Mouse (Mus musculus) spleen, embryonic (tissue): Measurements from ENCODE around the gene Polr2i.

Source experiments
- CTCF ChIA-PET: fragments of 350-600 bp; sonication (Branson Sonifier 250); formaldehyde crosslinking; loops from one replicate; lab custom pipeline; 2022; lab: Charles Lee

Polr2i gene

GRCm38 (mm10) chr7:30231669-30232454 lies at the start of gene Polr2i, which contains the start of gene Tbcb:
TSS of gene Polr2i (plus strand) at chr7:30231948.
TSS of gene Tbcb (minus strand) at chr7:30232272.
- CTCF ChIA-PET = interaction anchor here (0.6 to 1.7 kb wide), 2 partner anchors 15 to 132 kb away, joined by 4 to 5 read pairs; no protein-coding TSS in a partner anchor

- CTCF ChIA-PET = interaction anchor here (0.7 to 2.4 kb wide), 5 partner anchors 15 to 391 kb away, joined by 3 to 12 read pairs (median 4); partner anchors contain the start of gene Capns1
Measured at GRCm38 (mm10) chr7:30183189-30183588, 48.6 kb upstream of the Polr2i start.

- CTCF ChIA-PET = interaction anchor here (0.6 to 2.4 kb wide), 4 partner anchors 10 to 390 kb away, joined by 3 to 12 read pairs (median 8); no protein-coding TSS in a partner anchor
Measured at GRCm38 (mm10) chr7:30183879-30184289, 47.9 kb upstream of the Polr2i start, which contains the start of gene Cox7a1. TSS of gene Cox7a1 (plus strand) at chr7:30184144.

- CTCF ChIA-PET = interaction anchor here (0.6 kb wide), 1 partner anchor 9 kb away, joined by 9 read pairs; no protein-coding TSS in a partner anchor
Measured at GRCm38 (mm10) chr7:30184641-30185348, 47.0 kb upstream of the Polr2i start.

- CTCF ChIA-PET = no interaction called here
Measured at GRCm38 (mm10) chr7:30188344-30189115, 43.2 kb upstream of the Polr2i start.

DNA sequence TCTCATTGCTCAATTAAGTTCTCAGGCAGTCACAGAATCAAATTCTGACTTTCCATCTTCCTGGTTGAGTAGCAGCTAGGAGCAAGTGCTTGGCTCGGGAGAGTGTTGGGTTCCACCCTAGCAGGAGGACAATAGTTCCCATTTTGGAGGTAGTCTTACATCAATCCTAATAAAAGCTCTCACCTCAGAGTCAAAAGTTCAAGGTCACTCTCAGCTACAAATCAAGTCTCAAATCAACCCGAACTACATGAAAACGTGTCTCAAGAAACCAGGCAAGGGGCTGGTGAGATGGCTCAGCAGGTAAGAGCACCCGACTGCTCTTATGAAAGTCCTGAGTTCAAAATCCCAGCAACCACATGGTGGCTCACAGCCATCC lies 42.6 kb upstream of the Polr2i start:
- CTCF ChIA-PET = interaction anchor here (0.7 kb wide), 1 partner anchor 159 kb away, joined by 12 read pairs; no protein-coding TSS in a partner anchor

DNA sequence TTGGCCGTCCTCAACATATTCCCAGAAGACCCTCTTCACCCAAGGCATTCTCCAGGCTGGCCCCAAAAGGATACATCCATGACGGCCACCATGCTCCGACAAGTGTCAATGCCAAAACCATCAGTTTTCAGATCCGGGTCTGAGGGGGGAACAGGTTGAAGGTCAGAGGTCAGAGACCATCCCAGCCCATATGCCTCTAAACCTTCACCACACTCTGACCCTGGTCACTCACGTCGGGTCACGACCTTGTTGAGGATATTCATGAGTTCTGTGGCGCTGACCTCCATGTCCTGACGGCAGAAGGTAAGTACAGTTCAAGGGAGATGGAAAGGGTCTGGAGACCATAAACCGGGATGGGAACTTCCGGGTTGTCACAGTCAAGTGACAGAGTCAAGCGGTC lies 39.7 kb upstream of the Polr2i start:
- CTCF ChIA-PET = no interaction called here

DNA sequence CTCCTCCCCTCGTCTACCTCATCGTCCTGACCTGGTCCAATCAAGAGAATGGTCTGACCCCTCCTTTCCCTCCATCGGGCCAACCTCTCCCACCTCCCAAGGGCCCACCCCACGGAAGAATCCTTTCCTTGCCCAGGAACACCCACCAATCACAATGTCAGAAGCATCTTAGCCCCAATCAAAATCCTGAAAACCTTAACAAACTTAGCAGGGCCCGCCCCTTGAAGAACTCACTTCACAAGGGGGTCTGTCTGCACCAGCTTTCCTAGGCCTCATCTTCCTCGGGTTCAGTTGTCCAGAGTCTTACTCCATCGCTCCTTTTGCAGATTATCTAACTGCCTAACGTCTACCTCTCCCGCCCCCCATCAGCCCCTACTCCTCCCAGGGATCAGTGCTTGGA lies 38.7 kb upstream of the Polr2i start:
- CTCF ChIA-PET = no interaction called here

DNA sequence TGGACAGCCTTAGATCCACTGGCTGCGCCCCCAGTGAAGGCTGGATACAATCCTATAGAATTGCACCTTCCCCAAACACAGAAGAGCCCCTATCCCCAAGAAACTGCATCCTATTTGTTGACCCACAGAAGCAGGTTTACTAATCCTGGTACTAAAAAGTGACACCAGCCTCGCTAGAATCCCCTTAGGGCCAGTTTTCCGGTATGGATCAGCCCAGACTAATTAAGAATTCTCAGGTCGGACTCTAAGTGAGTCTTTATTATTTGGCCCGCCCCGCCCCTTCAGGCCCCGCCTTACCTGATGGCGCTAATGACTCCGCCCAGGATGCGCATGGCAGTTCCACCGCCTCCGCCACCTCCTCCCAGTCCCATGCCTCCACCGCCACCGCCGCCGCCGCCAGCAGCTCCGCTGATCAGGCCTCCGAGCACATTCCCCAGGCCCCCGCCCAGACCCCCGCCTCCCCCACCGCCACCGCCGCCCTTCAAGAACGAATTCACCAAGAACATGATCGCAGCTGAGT lies 38.1 kb upstream of the Polr2i start:
- CTCF ChIA-PET = interaction anchor here (0.6 to 0.7 kb wide), 3 partner anchors 9 to 569 kb away, joined by 9 to 10 read pairs (median 9); partner anchors contain the start of gene Cox7a1

- CTCF ChIA-PET = interaction anchor here (0.6 to 1.0 kb wide), 6 partner anchors 10 to 569 kb away, joined by 3 to 10 read pairs (median 7); partner anchors contain the start of gene Cox7a1
Measured at GRCm38 (mm10) chr7:30194101-30194831, 37.5 kb upstream of the Polr2i start.

DNA sequence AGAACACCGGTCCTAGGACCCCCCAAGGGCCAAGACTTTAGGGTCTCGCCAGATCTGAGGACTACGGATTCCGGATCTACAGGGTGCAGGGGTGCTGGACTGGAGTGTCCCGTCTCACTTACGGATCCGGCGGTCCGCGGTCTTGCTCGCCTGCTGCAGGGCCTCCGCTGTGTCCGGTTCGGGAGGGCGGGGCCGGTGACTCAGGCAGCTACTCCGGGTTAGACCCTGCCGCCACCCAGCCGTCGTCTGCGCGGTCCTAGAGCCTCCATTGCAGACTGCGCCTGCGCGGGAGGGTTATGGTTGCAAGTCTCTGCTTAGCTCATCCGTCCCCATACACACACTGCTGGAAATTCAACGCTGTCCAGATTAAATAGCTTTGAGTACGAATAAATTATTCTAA lies 36.9 kb upstream of the Polr2i start:
- CTCF ChIA-PET = interaction anchor here (0.6 to 1.0 kb wide), 4 partner anchors 10 to 210 kb away, joined by 3 to 5 read pairs (median 3); no protein-coding TSS in a partner anchor

GRCm38 (mm10) chr7:30195461-30195860 lies 36.3 kb upstream of the Polr2i start:
- CTCF ChIA-PET = interaction anchor here (0.6 to 1.0 kb wide), 2 partner anchors 10 to 211 kb away, joined by 3 to 5 read pairs; no protein-coding TSS in a partner anchor

- CTCF ChIA-PET = no interaction called here
Measured at GRCm38 (mm10) chr7:30196171-30196570, 35.6 kb upstream of the Polr2i start.

- CTCF ChIA-PET = no interaction called here
Measured at GRCm38 (mm10) chr7:30197592-30198129, 34.1 kb upstream of the Polr2i start.

GRCm38 (mm10) chr7:30198481-30198971 lies 33.2 kb upstream of the Polr2i start, which contains the start of gene Capns1:
TSS of gene Capns1 (minus strand) at chr7:30198811.
- CTCF ChIA-PET = interaction anchor here (1.0 kb wide), 1 partner anchor 16 kb away, joined by 4 read pairs; no protein-coding TSS in a partner anchor

DNA sequence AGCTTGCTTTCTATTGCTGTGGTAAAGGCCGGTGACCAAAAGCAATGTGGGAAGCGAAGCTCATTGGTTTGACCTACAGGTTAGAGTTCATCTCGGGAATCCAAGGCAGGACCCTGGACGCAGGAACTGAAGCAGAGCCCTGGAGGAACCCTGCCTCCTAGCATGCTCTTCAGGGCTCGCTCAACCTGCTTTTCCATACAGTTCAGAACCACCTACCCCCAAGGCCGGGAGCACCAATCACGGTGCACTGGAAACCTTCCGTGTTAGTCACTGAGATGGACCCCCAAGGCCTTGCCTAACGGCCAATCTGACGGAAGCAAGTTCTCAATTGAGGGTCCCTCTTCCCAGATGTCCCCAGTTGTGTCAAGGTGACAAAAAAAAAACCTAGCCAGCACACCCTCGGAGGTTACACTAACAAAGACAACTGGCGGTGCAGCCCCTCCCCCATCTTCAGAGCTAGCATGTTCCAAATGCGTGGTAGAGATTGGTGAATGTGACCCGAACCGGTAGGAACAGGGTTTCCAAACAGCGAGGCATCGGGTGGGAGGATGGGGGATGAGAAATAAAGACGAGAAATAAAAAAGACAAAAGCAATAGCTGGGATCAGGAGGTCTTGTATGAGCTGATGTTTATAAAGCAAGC lies 32.1 kb upstream of the Polr2i start:
- CTCF ChIA-PET = no interaction called here

- CTCF ChIA-PET = no interaction called here
Measured at GRCm38 (mm10) chr7:30200200-30200599, 31.5 kb upstream of the Polr2i start.

GRCm38 (mm10) chr7:30200661-30201060 lies 31.1 kb upstream of the Polr2i start:
- CTCF ChIA-PET = interaction anchor here (0.6 kb wide), 1 partner anchor 225 kb away, joined by 4 read pairs; no protein-coding TSS in a partner anchor
